Mouse (Mus musculus) lung, postnatal 36 days (tissue): ENCODE data around the gene Slc43a2.

Experiments used
- DNase-seq: peaks from one replicate; pipeline ENCODE4 v3.0.0; 2022; ENCODE audit warnings: mixed read lengths

Gene Slc43a2

DNA sequence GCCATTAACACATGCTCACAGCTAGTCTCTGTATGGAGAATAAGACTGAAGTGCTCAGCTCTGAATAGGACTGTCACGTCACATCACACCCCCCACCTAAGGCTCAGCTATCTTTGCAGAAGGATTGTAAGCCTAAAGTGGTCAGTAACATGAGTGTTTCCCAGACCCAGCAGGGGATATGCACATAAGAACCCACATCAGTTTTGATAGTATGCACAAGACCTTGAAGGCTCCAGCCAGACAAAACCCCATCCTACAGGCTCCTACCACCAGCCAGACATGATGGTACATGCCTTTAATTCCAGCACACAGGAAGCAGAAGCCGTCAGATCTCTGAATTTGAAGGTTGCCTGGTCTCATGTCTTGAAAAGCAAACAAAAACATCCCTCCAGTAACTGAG is 78.5 kb downstream of the Slc43a2 start:
- DNase-seq, result no peak

DNA sequence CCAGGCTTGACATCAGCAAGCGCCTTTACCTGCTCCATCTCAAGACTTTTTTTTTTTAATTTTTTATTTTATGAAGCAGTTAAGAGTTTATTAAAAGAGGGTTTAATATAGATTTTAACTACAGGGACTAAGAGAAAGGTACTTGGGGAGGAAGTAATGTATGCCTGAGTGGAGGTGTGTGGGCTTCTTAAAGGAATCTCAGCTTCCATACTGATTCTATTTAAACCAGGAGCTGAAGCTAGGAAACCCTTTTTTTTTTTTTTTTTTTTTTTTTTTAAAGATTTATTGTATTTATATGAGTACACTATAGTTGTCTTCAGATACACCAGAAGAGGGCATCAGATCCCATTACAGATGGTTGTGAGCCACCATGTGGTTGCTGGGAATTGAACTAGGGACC is 83.3 kb downstream of the Slc43a2 start:
- DNase-seq, result no peak

DNA sequence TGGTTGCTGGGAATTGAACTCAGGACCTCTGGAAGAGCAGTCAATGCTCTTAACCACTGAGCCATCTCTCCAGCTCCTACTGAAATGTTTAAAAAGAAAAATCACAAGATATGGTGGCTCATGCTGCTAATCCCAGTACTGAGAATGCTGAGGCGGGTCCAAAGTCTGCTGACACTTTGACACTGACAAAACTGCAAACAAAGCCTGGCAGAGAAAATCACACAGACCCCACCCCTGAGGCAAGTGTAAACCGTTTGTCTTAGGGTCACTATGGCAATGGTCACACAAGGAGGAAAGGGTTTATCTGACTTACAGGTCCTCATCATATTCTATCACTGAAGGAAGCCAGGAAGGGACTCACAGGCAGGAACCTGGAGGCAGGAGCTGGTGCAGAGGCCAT is 84.1 kb downstream of the Slc43a2 start:
- no peak for DNase-seq

DNA sequence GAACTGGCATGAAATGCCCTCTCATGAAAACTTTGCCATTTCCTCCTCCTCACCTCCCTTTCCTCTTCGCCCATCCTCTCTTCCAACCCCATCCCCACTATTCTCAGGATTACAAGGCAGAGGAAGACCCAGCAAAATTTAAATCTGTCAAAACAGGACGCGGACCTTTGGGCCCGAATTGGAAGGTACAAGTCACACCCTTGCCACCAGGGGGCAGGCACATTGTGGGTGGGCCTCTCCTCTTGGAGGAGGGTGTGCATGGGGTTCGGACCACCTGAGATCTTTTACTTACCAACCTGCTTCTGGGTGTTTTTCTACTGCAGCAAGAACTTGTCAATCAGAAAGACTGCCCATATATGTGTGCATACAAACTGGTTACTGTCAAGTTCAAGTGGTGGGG is 87.6 kb downstream of the Slc43a2 start:
- no peak for DNase-seq

DNA sequence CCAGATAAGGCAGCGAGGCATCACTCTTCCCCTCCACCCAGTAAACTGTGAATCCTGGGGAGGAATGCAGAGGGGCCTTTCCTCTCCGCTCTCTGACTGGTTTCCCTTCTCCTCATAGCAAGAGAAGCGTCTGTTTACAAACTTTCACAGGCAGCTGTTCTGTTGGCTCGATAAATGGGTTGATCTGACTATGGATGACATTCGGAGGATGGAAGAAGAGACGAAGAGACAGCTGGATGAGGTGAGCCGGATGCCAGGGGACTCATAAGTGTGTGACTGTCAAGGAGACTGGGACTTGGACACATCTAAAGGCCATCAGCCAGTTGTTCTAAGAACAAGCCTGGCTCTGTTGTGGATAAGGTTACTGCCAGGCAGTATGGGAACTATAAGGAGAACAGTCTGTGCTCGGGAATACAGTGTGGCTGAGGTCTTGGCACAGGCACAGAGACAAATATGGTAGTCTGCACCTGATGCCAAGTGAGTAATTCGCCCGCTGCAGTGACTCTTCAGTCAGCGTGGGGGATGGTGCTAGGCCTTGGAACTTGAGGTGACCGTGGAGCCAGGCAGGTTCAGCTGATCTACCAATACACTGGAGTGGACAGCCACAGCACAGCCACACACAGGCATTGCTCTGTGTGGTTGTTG is 88.8 kb downstream of the Slc43a2 start:
- peak; percentile 65 for DNase-seq

DNA sequence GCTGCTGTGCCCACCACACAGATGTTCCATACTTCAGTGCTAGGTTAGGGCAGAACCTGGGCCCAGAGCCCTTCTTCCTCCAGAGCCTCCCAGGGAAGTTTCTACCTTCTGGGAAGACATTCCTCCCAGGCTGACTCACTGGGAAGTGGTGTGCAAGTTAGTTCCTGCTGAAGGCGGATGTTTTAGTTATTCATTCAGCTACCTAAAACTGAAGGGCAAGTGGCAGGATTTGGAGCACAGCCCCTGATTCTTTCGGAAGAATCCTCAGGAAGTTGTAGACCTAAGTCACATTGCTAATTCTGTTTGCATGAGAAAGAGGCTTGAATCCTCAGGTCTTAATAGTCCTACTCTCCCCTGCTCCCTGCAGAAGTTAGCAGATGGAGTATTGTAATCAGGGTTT is 89.9 kb downstream of the Slc43a2 start:
- no peak for DNase-seq

DNA sequence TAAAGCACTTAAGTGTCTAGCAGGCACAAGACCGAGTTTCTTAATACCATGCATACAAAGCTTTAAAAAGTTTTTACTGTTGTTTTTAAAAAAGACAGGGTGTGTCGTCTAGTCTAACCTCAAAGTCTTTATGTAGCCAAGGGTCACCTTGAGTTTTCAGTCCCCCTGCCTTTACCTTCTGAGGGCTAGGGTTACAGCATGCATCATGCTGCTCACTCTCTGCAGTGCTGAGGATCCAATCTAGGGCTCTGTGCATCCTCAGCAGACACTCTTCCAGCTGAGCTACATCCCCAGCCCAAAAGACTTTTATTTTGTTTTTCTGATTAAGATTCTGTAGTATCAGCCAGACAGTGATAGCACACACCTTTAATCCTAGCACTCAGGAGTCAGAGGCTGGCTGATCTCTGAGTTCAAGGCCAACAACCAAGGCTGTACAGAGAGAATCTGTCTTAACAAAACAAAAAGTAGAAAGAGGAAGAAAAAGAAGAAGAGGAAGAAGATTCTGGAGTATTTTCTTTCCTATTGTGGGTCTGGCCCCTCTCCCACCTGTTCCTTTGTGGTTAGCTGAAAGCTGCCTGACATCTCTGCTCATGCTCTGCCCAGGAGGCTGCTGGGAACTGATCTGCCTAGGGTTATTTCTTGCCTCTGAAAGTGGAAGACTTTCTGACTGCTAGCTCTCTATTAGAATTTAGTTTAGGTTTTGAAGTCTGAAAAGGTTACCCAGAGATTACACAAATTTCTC is 91.3 kb downstream of the Slc43a2 start:
- DNase-seq, result no peak

DNA sequence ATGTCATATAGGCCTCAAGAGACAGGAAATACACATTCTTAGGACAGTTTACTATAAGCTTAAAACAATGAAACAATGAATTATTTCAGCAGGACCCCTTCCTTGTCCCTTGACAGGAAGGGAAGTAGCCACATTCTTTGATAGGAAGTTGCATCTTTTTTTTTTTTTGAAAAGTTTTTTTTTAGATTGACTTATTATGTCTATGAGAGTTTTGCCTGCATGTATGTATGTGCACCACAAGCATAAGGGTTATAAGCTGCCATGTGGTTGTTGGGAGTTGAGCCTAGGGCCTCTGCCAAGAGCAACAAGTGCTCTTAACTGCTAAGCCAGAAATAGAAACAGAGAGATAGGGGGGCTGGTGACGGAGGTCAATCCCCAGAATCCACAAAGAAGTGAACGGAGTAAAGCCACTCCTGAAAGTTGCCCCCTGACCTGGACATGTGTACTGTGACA is 92.6 kb downstream of the Slc43a2 start:
- DNase-seq, result peak; percentile 46

DNA sequence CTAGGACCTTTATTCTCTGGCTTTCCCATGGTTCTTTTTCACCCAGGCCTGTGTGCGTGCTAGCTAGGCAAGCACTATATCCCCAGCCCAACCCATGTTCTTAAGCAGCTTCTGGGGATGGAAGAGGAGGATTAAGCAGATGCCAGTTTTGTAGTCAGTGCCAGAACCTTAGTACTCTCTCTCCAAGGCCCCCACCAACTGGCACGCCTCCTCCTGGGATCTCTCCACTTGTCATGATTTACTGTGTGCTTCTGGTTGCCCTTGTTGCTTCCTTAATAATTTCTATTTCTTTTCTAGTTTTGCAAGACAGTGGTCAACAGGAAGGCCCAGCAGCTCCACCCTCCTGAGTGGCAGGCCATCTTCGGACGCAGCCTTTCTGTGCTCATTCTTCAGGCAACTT is 94.3 kb downstream of the Slc43a2 start:
- DNase-seq, result no peak
